Mouse (Mus musculus): ENCODE results near the gene 6430548M08Rik.

GRCm38 (mm10) chr8:120112535-120112934 lies 1.4 kb upstream of the 6430548M08Rik start:
- no peak for TF ChIP-seq CTCF (IDR thresholded peaks at IDR 0.05; ENCODE audit: low read depth, low read length)
- no peak for TF ChIP-seq TAL1 (conservative IDR thresholded peaks at IDR 0.05; ENCODE audit: low read depth, low read length)
- no peak for TF ChIP-seq GATA2 (IDR thresholded peaks at IDR 0.05; ENCODE audit: borderline replicate concordance, low read depth, low read length)
- TF ChIP-seq GATA1 (IDR thresholded peaks at IDR 0.05; ENCODE audit: borderline replicate concordance, low read length): no peak
